Mouse (Mus musculus) skeletal muscle tissue, adult 2 months (tissue): Measurements from ENCODE around the gene H2-M9.

Experiments
- DNase-seq: peaks from one replicate; pipeline ENCODE4 v3.0.0-alpha.2; 2012; ENCODE audit warnings: low read depth, low spot score

Gene H2-M9

GRCm38 (mm10) chr17:36642566-36642965, at the start of gene H2-M9:
Gene H2-M9 (minus strand): TSS chr17:36642666.
- no peak for DNase-seq

- no peak for DNase-seq
Measured at GRCm38 (mm10) chr17:36672119-36672518, 29.7 kb upstream of the H2-M9 start, which contains the start of gene H2-M1. Gene H2-M1 (minus strand): TSS chr17:36672219.
